Mouse (Mus musculus): ENCODE measurements around the gene Ddx21. TPM values are rescaled to one million over a fixed set of nuclear protein-coding genes. Genes with fewer than 3 reads are reported as not detected.

Ddx21 gene
- polyA plus RNA-seq, 1 experiment from 2014 or later: 9.6 TPM

GRCm38 (mm10) chr10:62544316-62544715, 57.8 kb downstream of the Ddx21 start:
- H3K9ac ChIP-seq (ENCODE audit: low read depth, low read length): no peak overlapping the region
- 91% methylated on average over 4 of the region's 4 CpGs for WGBS
- H3K4me2 ChIP-seq (replicated peaks; ENCODE audit: low read depth): no peak overlapping the region
- H3K9me3 ChIP-seq (ENCODE audit: control insufficient read depth): no peaks in the 10 kb centered on the region
- no peaks in the 10 kb centered on the region for H3K27me3 ChIP-seq (replicated peaks; ENCODE audit: control insufficient read depth, insufficient read depth, low read length)
- no peak for ATAC-seq
- H3K4me1 ChIP-seq (replicated peaks; ENCODE audit: control insufficient read depth, insufficient read depth, low read length): no peaks in the 10 kb centered on the region
- H3K4me3 ChIP-seq (ENCODE audit: low read depth, low read length): no peak overlapping the region
- H3K27ac ChIP-seq (ENCODE audit: low read depth, low read length): no peak overlapping the region; the same call in 1 of the 2 replicates
- no peaks in the 10 kb centered on the region for H3K36me3 ChIP-seq (ENCODE audit: control insufficient read depth, insufficient read depth)
- no peak for TF ChIP-seq CTCF (IDR thresholded peaks at IDR 0.05; ENCODE audit: low read depth)

- H3K36me3 ChIP-seq (ENCODE audit: control insufficient read depth, insufficient read depth): no peaks in the 10 kb centered on the region
- no peak overlapping the region for H3K4me3 ChIP-seq (ENCODE audit: low read depth, low read length)
- no peaks in the 10 kb centered on the region for H3K4me1 ChIP-seq (replicated peaks; ENCODE audit: control insufficient read depth, insufficient read depth, low read length)
- H3K4me2 ChIP-seq (replicated peaks; ENCODE audit: low read depth): no peak overlapping the region
- ATAC-seq: no peak
- no peaks in the 10 kb centered on the region for H3K9me3 ChIP-seq (ENCODE audit: control insufficient read depth)
- H3K9ac ChIP-seq (ENCODE audit: low read depth, low read length): no peak overlapping the region
- H3K27ac ChIP-seq (ENCODE audit: low read depth, low read length): no peak overlapping the region
- TF ChIP-seq CTCF (IDR thresholded peaks at IDR 0.05; ENCODE audit: low read depth): no peak
- no peaks in the 10 kb centered on the region for H3K27me3 ChIP-seq (replicated peaks; ENCODE audit: control insufficient read depth, insufficient read depth, low read length)
- 79% methylated on average over 12 of the region's 12 CpGs for WGBS
Measured at GRCm38 (mm10) chr10:62543399-62543808, 58.7 kb downstream of the Ddx21 start.

GRCm38 (mm10) chr10:62542928-62543327, 59.2 kb downstream of the Ddx21 start:
- H3K27ac ChIP-seq (ENCODE audit: low read depth, low read length): no peak overlapping the region
- no peak overlapping the region for H3K4me3 ChIP-seq (ENCODE audit: low read depth, low read length)
- H3K9ac ChIP-seq (ENCODE audit: low read depth, low read length): no peak overlapping the region
- H3K27me3 ChIP-seq (replicated peaks; ENCODE audit: control insufficient read depth, insufficient read depth, low read length): no peaks in the 10 kb centered on the region
- 92% methylated on average over 8 of the region's 8 CpGs for WGBS
- no peaks in the 10 kb centered on the region for H3K9me3 ChIP-seq (ENCODE audit: control insufficient read depth)
- no peak for TF ChIP-seq CTCF (IDR thresholded peaks at IDR 0.05; ENCODE audit: low read depth)
- H3K4me1 ChIP-seq (replicated peaks; ENCODE audit: control insufficient read depth, insufficient read depth, low read length): no peaks in the 10 kb centered on the region
- no peak overlapping the region for H3K4me2 ChIP-seq (replicated peaks; ENCODE audit: low read depth)
- no peaks in the 10 kb centered on the region for H3K36me3 ChIP-seq (ENCODE audit: control insufficient read depth, insufficient read depth)
- no peak for ATAC-seq

DNA sequence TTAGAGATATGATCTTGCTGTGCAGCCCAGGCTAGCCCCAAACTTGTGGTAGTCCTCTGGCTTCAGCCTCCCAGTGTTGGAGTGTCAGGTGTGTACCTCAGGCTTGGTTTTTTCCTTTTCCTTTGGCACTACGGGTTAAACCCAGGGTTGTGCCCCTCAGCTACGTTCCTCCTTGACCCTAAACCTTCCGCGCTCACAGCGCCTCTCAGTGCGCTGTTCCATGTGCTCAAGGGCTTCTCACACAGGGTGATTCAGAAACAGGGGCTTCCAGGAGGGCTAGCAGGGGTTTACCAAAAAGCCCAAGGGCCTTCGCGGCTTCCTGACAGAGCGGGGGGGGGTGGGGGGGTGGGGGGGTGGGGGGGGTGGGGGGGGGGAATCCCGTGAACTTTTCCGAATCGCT, 59.6 kb downstream of the Ddx21 start:
- H3K4me1 ChIP-seq (replicated peaks; ENCODE audit: control insufficient read depth, insufficient read depth, low read length): no peaks in the 10 kb centered on the region
- no peak overlapping the region for H3K9ac ChIP-seq (ENCODE audit: low read depth, low read length)
- no peaks in the 10 kb centered on the region for H3K9me3 ChIP-seq (ENCODE audit: control insufficient read depth)
- WGBS: 89% methylated on average over 12 of the region's 12 CpGs
- H3K4me2 ChIP-seq (replicated peaks; ENCODE audit: low read depth): no peak overlapping the region
- no peak for ATAC-seq
- TF ChIP-seq CTCF (IDR thresholded peaks at IDR 0.05; ENCODE audit: low read depth): no peak
- H3K27ac ChIP-seq (ENCODE audit: low read depth, low read length): no peak overlapping the region
- no peaks in the 10 kb centered on the region for H3K36me3 ChIP-seq (ENCODE audit: control insufficient read depth, insufficient read depth)
- H3K4me3 ChIP-seq (ENCODE audit: low read depth, low read length): no peak overlapping the region
- H3K27me3 ChIP-seq (replicated peaks; ENCODE audit: control insufficient read depth, insufficient read depth, low read length): no peaks in the 10 kb centered on the region

DNA sequence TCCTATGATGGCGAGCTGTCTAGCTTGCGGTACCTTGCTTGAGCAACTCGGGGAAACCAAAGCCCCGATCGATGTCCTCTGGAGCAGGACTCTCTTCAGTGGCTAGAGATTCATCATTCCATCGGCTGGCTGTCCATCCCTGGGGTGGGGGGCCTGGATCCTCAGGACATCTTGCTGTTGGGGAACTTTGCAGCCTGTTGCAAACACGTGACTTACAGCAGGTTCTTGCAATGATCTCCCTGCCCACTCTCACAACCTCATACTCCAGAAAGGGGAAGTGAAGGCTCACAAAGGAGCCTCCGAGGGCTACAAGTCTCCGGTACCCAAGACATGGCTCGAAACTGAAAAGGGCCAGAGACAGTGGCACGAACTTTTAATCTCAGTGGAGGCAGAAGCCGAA, 60.6 kb downstream of the Ddx21 start:
- Histone ChIP-seq H3K4me1 (replicated peaks; ENCODE audit: control insufficient read depth, insufficient read depth, low read length) (no peaks in the 10 kb centered on the region), H3K36me3 (ENCODE audit: control insufficient read depth, insufficient read depth) (no peaks in the 10 kb centered on the region), H3K9me3 (ENCODE audit: control insufficient read depth) (no peaks in the 10 kb centered on the region), H3K9ac (ENCODE audit: low read depth, low read length) (no peak overlapping the region), H3K27me3 (replicated peaks; ENCODE audit: control insufficient read depth, insufficient read depth, low read length) (no peaks in the 10 kb centered on the region), H3K27ac (ENCODE audit: low read depth, low read length) (no peak overlapping the region), H3K4me2 (replicated peaks; ENCODE audit: low read depth) (no peak overlapping the region), H3K4me3 (ENCODE audit: low read depth, low read length) (no peak overlapping the region)
- ATAC-seq: no peak
- no peak for TF ChIP-seq CTCF (IDR thresholded peaks at IDR 0.05; ENCODE audit: low read depth)
- WGBS: 93% methylated on average over 12 of the region's 12 CpGs

GRCm38 (mm10) chr10:62540800-62541199, 61.3 kb downstream of the Ddx21 start:
- 55% methylated on average over 3 of the region's 3 CpGs for WGBS
- H3K36me3 ChIP-seq (ENCODE audit: control insufficient read depth, insufficient read depth): no peaks in the 10 kb centered on the region
- no peak overlapping the region for H3K4me2 ChIP-seq (replicated peaks; ENCODE audit: low read depth)
- TF ChIP-seq CTCF (IDR thresholded peaks at IDR 0.05; ENCODE audit: low read depth): no peak
- H3K9ac ChIP-seq (ENCODE audit: low read depth, low read length): no peak overlapping the region
- no peak for ATAC-seq
- H3K27me3 ChIP-seq (replicated peaks; ENCODE audit: control insufficient read depth, insufficient read depth, low read length): no peaks in the 10 kb centered on the region
- no peaks in the 10 kb centered on the region for H3K9me3 ChIP-seq (ENCODE audit: control insufficient read depth)
- H3K27ac ChIP-seq (ENCODE audit: low read depth, low read length): no peak overlapping the region
- no peaks in the 10 kb centered on the region for H3K4me1 ChIP-seq (replicated peaks; ENCODE audit: control insufficient read depth, insufficient read depth, low read length)
- no peak overlapping the region for H3K4me3 ChIP-seq (ENCODE audit: low read depth, low read length)

- H3K27ac ChIP-seq (ENCODE audit: low read depth, low read length): no peak overlapping the region
- TF ChIP-seq CTCF (IDR thresholded peaks at IDR 0.05; ENCODE audit: low read depth): no peak
- H3K9ac ChIP-seq (ENCODE audit: low read depth, low read length): no peak overlapping the region
- H3K27me3 ChIP-seq (replicated peaks; ENCODE audit: control insufficient read depth, insufficient read depth, low read length): no peaks in the 10 kb centered on the region
- H3K9me3 ChIP-seq (ENCODE audit: control insufficient read depth): no peaks in the 10 kb centered on the region
- H3K36me3 ChIP-seq (ENCODE audit: control insufficient read depth, insufficient read depth): no peaks in the 10 kb centered on the region
- no peak overlapping the region for H3K4me2 ChIP-seq (replicated peaks; ENCODE audit: low read depth)
- H3K4me1 ChIP-seq (replicated peaks; ENCODE audit: control insufficient read depth, insufficient read depth, low read length): no peaks in the 10 kb centered on the region
- no peak overlapping the region for H3K4me3 ChIP-seq (ENCODE audit: low read depth, low read length)
- 81% methylated on average over 7 of the region's 7 CpGs for WGBS
- ATAC-seq: no peak
Measured at GRCm38 (mm10) chr10:62534509-62534908, 67.6 kb downstream of the Ddx21 start.

Data from intestine, postnatal 0 days (tissue).